Mouse (Mus musculus) embryonic facial prominence, embryonic 15.5 days (tissue): Measurements from ENCODE around the gene Srsf3. TPM values are rescaled to one million over a fixed set of nuclear protein-coding genes. Genes with fewer than 3 reads are reported as not detected.
A peak's percentile ranks its signal among the peaks of the same experiment; 100 is the strongest.
"Not testable (repeated sequence)": the region's sequence is repeated elsewhere in the genome, so short reads cannot be mapped to it uniquely, and the experiment has no call there.

Source experiments
- ATAC-seq: fragments of 200-750 bp; cut with Nextera tagmentation; 2 replicates; pipeline ENCODE4 v1.8.0; 2017; ENCODE audit warnings: low read depth, moderate TSS enrichment; ENCODE audit not compliant: insufficient number of reproducible peaks, low FRiP score, low TSS enrichment
- H3K27ac ChIP-seq: fragments of 300-500 bp; sonication (generic); replicated peaks from 2 replicates; pipeline ENCODE4 v1.5.1; 2015; ENCODE audit warnings: mild to moderate bottlenecking, inconsistent platforms
- H3K27me3 ChIP-seq: fragments of 300-500 bp; sonication (generic); 2 replicates; pipeline ENCODE4 v1.6.1; 2015; ENCODE audit warnings: inconsistent platforms
- H3K36me3 ChIP-seq: fragments of 300-500 bp; sonication (generic); 2 replicates; pipeline ENCODE4 v1.6.1; 2015; ENCODE audit warnings: mild to moderate bottlenecking, inconsistent platforms
- H3K4me1 ChIP-seq: fragments of 300-500 bp; sonication (generic); 2 replicates; pipeline ENCODE4 v1.6.1; 2015; ENCODE audit warnings: inconsistent platforms
- H3K4me2 ChIP-seq: fragments of 300-500 bp; sonication (generic); replicated peaks from 2 replicates; pipeline ENCODE4 v1.6.1; 2015; ENCODE audit warnings: mild to moderate bottlenecking, inconsistent platforms
- H3K4me3 ChIP-seq: fragments of 300-500 bp; sonication (generic); replicated peaks from 2 replicates; pipeline ENCODE4 v1.5.1; 2015; ENCODE audit warnings: mild to moderate bottlenecking, inconsistent platforms
- H3K9ac ChIP-seq: fragments of 300-500 bp; sonication (generic); 2 replicates; pipeline ENCODE4 v1.6.1; 2015; ENCODE audit warnings: inconsistent platforms
- H3K9me3 ChIP-seq: fragments of 300-500 bp; sonication (generic); replicated peaks from 2 replicates; pipeline ENCODE4 v1.6.1; 2016; ENCODE audit warnings: inconsistent platforms
- WGBS: fragments of 180-500 bp; shearing (Covaris S2); methylation state at CpG from one replicate; pipeline ENCODE4 v1.1.7; 2015; 5-methylcytosine and 5-hydroxymethylcytosine counted together
- polyA plus RNA-seq: library from polyadenylated mRNA; unstranded; fragments of >200 nt; fragmentation: Nextera tagmentation; extraction: Ambion mirVana; gene quantifications from 2 replicates; pipeline ENCODE4 v1.2.1, GENCODE M21; 2015

The Srsf3 gene
- polyA plus RNA-seq: 485 and 487 TPM in 2 replicates

DNA sequence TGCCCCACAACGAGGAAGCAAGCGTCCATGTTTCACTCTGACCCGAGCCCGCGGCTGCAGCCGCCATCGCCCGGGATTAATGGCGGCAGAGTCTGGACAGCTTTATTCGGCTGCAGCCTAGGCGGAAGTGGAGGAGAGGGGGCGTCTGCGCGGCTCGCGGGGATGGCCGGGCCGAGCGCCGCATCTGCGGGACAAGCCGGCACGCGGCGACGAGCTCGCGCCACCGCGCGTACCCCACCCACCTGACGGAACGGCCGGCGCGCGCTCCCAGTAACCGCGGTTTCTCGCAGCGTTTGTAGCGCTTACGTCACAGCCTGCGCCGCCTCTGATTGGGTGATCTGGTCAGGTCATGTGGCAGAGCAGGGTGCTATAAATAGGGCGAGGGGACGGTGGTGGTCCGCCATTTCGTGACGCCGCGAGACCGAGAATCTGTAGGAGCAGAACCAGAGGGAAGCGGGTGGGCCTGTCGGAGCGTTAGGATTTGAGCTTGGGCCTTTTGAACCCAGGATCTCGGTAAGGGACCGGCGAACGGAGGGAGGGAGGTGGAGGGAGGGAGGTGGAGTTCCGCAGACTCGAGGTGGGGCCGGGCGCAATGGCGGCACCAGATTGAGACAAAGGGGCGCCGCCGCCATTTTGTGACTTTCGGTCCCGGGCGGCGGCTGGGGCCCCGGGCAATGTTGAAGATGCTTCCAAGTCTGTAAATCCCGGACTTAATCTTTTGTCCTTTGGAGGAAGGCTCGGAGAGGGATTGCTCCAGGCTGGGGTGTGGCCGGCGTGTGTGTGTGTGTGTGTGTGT lies at the start of gene Srsf3:
TSS of gene Srsf3 (plus strand) at position 355 of the 796 bp plus-strand sequence.
- peak within 1 kb of the TSS; percentile 99 for H3K27ac ChIP-seq
- peaks cover 13% of the 10 kb centered on the region for H3K36me3 ChIP-seq
- under 1% methylated on average over 77 of the region's 77 CpGs for WGBS
- H3K9me3 ChIP-seq: no peaks in the 10 kb centered on the region
- peaks cover 14% of the 10 kb centered on the region; the same call in 1 of the 2 replicates for H3K4me1 ChIP-seq
- H3K9ac ChIP-seq: peak within 1 kb of the TSS; percentile 87
- peak within 1 kb of the TSS; percentile 79 for H3K4me2 ChIP-seq
- peak within 1 kb of the TSS; percentile 72 for H3K4me3 ChIP-seq
- no peaks in the 10 kb centered on the region for H3K27me3 ChIP-seq
- peak; percentile 97 for ATAC-seq

DNA sequence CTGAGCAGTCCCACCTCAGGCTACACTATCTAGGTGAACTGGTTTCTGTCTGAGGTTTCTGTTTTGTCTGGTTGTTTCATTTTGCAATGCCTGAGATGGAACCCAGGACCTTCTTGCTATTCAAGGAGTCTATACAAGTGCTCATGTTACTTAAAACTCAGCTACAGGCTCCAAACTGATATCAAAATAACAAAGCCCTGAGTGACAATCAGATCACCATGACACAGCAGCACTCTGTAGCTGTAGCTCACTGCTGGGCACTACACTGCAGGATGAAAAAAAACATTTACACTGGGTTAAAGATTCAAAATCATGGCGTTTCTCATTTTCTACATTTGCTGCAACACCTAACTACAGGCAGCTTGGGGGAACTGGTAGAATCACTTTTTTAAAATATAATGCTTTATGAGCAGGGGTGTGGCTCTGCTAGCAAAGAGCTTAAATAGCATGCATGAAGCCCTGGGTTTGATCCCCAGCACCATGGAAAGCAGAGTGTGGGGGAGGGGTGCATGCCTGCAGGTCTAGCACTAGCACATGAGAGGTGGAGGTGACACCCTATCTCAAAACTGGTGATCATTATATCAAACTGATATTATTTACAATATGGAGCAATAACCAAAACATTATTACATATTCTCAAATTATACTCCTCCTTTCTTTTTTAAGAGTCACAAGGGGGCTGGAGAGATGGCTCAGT lies 47.6 kb upstream of the Srsf3 start:
- H3K4me3 ChIP-seq: no peak overlapping the region
- no peak overlapping the region for H3K4me2 ChIP-seq
- no peaks in the 10 kb centered on the region for H3K27me3 ChIP-seq
- no peak for ATAC-seq
- no peaks in the 10 kb centered on the region for H3K4me1 ChIP-seq
- no peak overlapping the region for H3K27ac ChIP-seq
- 79% methylated on average over 1 of the region's 1 CpGs for WGBS
- H3K9ac ChIP-seq: no peak overlapping the region
- H3K36me3 ChIP-seq: peaks cover 80% of the 10 kb centered on the region
- H3K9me3 ChIP-seq: no peaks in the 10 kb centered on the region

DNA sequence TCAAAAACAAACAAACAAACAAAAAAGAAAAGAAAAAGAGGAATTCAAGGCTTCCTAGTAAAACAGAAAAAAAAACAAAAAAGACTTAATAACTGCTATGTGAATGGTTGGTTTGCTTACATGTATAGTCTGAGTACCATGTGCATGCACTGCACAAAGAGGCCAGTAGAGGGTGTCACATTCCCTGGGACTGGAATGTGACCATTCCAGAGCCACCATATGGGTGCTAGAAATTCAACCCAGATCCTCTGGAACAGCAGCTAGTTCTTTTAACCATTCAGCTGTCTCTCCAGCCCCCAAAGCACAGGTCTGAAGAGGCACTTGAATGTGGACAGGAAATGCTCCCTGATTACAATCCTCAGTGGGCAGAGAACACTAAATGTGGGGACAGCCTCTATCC lies 45.6 kb upstream of the Srsf3 start:
- H3K36me3 ChIP-seq: peaks cover 87% of the 10 kb centered on the region
- H3K9ac ChIP-seq: no peak overlapping the region
- no peak for ATAC-seq
- no peaks in the 10 kb centered on the region for H3K27me3 ChIP-seq
- H3K4me1 ChIP-seq: no peaks in the 10 kb centered on the region
- no peak overlapping the region for H3K27ac ChIP-seq
- H3K4me3 ChIP-seq: no peak overlapping the region
- no peak overlapping the region for H3K4me2 ChIP-seq
- H3K9me3 ChIP-seq: no peaks in the 10 kb centered on the region

DNA sequence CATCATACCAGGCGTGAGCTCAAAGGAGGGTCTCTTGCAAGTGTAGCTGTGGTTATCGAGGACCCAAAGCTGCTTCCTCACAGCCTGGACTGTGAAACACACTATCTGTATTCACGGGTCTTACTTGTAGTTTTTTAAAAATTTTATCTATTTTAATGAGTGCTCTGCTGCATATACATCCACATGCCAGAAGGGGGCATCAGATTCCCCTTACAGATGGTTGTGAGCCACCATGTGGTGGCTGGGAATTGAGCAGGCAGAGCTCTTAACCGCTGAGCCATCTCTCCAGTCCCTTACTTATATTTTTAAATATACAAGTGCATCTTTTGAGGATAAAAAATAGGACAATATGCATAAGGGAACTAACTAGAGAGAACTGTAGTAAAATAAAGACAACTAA lies 44.7 kb upstream of the Srsf3 start:
- Histone ChIP-seq H3K4me1 (no peaks in the 10 kb centered on the region), H3K9me3 (no peaks in the 10 kb centered on the region), H3K27ac (no peak overlapping the region), H3K4me2 (no peak overlapping the region), H3K9ac (no peak overlapping the region), H3K36me3 (peaks cover 86% of the 10 kb centered on the region), H3K27me3 (no peaks in the 10 kb centered on the region), H3K4me3 (no peak overlapping the region)
- WGBS: 69% methylated on average over 4 of the region's 4 CpGs
- ATAC-seq: no peak

DNA sequence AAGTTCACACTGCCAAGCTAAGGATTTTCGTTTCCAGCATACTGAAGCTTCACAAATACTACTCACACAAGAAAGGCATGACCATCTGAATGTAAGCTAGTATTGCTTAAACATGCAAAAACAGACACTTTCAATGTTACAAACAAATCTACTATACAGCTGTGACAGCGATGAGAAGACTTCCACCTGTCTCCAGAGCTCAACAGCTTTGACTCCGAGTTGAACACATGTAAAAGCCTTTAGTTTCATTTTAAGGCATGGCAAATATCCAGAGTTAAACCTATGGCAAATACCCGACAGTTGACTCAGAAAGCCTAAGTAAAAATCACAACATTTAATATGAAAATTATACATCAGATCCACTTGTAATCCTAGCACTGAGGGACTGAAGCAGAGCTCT lies 44.1 kb upstream of the Srsf3 start:
- no peaks in the 10 kb centered on the region for H3K9me3 ChIP-seq
- H3K27ac ChIP-seq: no peak overlapping the region
- no peak overlapping the region for H3K4me2 ChIP-seq
- no peak overlapping the region for H3K9ac ChIP-seq
- no peaks in the 10 kb centered on the region for H3K27me3 ChIP-seq
- peaks cover 83% of the 10 kb centered on the region for H3K36me3 ChIP-seq
- WGBS: 84% methylated on average over 4 of the region's 4 CpGs
- no peak overlapping the region for H3K4me3 ChIP-seq
- no peak for ATAC-seq
- no peaks in the 10 kb centered on the region for H3K4me1 ChIP-seq

DNA sequence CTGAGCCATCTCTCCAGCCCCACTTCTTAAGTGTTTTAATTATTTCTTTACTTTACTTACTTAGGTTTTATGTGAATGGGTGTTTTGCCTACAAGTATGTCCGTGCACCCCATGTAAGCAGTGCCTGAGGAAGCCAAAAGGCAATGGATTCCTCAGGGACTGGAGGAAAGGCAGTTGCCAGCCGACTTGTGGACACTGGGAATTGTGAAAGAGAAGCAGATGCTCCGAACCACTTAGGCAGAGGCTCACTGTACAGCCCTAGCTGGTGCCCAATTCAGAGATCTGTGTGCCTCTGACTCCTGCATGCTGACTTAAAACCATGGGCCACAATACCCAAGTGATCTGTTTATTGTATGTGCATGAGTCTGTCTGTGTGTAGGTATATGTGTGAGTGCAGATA lies 43.4 kb upstream of the Srsf3 start:
- H3K4me3 ChIP-seq: no peak overlapping the region
- H3K9ac ChIP-seq: no peak overlapping the region
- H3K36me3 ChIP-seq: peaks cover 77% of the 10 kb centered on the region
- no peaks in the 10 kb centered on the region for H3K4me1 ChIP-seq
- no peak overlapping the region for H3K27ac ChIP-seq
- H3K4me2 ChIP-seq: no peak overlapping the region
- H3K27me3 ChIP-seq: no peaks in the 10 kb centered on the region
- no peak for ATAC-seq
- WGBS: 74% methylated on average over 3 of the region's 3 CpGs
- no peaks in the 10 kb centered on the region for H3K9me3 ChIP-seq

DNA sequence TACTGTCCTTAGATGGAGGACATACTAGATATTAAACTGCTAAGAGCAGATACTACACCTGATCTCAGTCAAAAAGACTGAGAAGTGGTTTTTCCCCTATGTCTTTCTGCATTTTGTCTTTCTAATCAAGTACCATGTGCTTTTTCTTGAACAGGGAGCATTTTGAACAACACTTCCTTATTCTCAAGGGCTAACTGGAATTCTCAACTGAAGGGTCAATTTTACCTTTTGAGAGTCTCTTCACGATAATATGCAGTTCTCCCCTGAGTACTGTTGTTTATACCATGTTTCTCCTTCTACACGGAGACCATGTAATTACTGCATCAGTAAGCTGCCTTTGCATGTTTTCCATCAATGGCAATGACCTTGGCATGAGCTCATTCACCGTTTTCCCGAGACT lies 42.4 kb upstream of the Srsf3 start:
- Histone ChIP-seq H3K36me3 (peaks cover 73% of the 10 kb centered on the region), H3K4me3 (no peak overlapping the region), H3K4me1 (no peaks in the 10 kb centered on the region), H3K9ac (no peak overlapping the region), H3K9me3 (no peaks in the 10 kb centered on the region), H3K4me2 (no peak overlapping the region), H3K27ac (no peak overlapping the region), H3K27me3 (no peaks in the 10 kb centered on the region)
- WGBS: 50% methylated on average over 4 of the region's 4 CpGs
- no peak for ATAC-seq

DNA sequence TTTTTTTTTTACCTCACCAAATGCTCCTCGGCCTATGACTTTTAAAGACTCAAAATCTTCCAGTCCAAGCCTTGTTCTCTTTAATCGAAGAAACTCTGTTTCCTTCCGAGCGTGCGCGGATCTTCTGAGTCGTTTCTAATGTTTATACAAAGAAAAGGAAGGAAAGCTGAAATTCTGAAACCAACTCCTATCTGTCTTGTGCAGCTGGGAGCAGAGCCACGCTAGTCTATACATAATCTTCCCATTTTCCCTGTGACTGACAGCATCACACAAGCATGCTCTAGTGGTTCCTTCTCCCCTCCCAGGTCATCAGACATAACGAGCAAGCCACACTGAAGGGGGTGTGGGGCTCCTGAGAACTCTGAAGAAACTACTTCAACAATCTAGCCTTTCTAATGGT lies 41.1 kb upstream of the Srsf3 start:
- Histone ChIP-seq H3K27me3 (no peaks in the 10 kb centered on the region), H3K4me1 (no peaks in the 10 kb centered on the region), H3K4me3 (no peak overlapping the region), H3K9me3 (no peaks in the 10 kb centered on the region), H3K36me3 (peaks cover 67% of the 10 kb centered on the region), H3K27ac (no peak overlapping the region), H3K4me2 (no peak overlapping the region), H3K9ac (no peak overlapping the region)
- WGBS: 76% methylated on average over 9 of the region's 9 CpGs
- ATAC-seq: no peak

DNA sequence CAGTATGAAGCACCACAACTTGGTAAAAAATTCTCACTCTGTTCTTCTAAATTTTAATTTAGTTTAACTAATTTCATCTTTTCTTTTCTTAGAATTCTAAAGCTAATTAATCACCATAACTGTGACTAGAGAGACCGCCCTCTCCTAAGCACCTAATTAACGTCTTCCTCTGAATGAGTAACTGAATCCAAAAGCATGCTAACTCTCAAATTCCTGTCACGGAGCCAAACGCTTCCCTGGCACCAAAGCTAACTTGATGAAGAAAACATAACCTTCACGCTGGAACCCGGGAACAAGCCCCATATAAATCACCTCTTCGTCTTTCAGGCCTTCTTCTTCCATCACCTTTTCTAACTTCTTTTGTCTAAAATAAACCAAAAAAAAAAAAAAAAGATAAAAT lies 40.3 kb upstream of the Srsf3 start:
- Histone ChIP-seq H3K4me1 (no peaks in the 10 kb centered on the region), H3K4me2 (no peak overlapping the region), H3K27me3 (no peaks in the 10 kb centered on the region), H3K9ac (no peak overlapping the region), H3K27ac (no peak overlapping the region), H3K36me3 (peaks cover 66% of the 10 kb centered on the region), H3K4me3 (no peak overlapping the region), H3K9me3 (no peaks in the 10 kb centered on the region)
- 66% methylated on average over 7 of the region's 7 CpGs for WGBS
- no peak for ATAC-seq

DNA sequence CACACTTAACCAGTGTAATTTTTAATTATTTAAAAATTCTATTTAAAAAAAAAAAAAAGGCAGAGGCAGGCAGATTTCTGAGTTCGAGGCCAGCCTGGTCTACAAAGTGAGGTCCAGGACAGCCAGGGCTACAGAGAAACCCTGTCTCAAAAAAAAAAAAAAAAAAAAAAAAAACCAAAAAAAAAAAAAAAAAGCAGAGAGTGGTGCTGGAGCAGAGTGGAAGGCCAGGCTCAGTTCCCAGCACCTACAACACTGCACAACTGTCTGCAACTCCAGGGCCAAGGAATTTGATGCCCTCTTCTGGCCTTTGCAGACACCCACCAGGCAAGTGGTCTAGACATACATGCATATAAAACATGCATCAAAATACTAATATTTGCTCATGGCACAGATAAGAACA lies 39.4 kb upstream of the Srsf3 start:
- peaks cover 64% of the 10 kb centered on the region for H3K36me3 ChIP-seq
- H3K27ac ChIP-seq, H3K4me2 ChIP-seq, H3K27me3 ChIP-seq, H3K4me3 ChIP-seq, H3K9me3 ChIP-seq, H3K4me1 ChIP-seq, ATAC-seq, H3K9ac ChIP-seq: not testable (repeated sequence)
- 100% methylated on average over 1 of the region's 1 CpGs for WGBS

DNA sequence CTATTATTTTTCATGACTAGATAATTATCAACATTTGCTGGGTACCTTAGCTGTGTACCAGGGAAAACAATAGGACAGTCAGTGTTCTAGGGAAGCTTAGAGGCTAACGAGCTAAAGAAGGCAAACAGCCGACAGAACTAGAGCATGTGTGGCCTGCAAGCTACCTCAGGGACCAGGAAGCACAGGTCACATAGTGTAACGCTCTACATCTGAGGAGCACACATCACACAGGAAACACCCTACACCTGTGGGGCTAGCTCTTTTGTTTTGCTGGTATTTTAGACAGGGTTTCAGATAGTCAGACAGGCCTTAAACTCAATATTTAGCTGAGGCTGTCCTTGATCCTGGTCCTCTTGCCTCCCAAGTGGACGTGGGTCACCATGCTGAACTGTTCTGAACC lies 37.8 kb upstream of the Srsf3 start:
- no peak overlapping the region for H3K4me3 ChIP-seq
- no peaks in the 10 kb centered on the region for H3K4me1 ChIP-seq
- H3K4me2 ChIP-seq: no peak overlapping the region
- WGBS: 91% methylated on average over 4 of the region's 4 CpGs
- H3K36me3 ChIP-seq: peaks cover 68% of the 10 kb centered on the region
- no peaks in the 10 kb centered on the region for H3K27me3 ChIP-seq
- H3K9ac ChIP-seq: no peak overlapping the region
- no peak for ATAC-seq
- H3K9me3 ChIP-seq: no peaks in the 10 kb centered on the region
- no peak overlapping the region for H3K27ac ChIP-seq
